Mouse (Mus musculus): ENCODE data around the gene Frmpd3.
"Not testable (repeated sequence)": the region's sequence is repeated elsewhere in the genome, so short reads cannot be mapped to it uniquely, and the experiment has no call there.

The Frmpd3 gene

DNA sequence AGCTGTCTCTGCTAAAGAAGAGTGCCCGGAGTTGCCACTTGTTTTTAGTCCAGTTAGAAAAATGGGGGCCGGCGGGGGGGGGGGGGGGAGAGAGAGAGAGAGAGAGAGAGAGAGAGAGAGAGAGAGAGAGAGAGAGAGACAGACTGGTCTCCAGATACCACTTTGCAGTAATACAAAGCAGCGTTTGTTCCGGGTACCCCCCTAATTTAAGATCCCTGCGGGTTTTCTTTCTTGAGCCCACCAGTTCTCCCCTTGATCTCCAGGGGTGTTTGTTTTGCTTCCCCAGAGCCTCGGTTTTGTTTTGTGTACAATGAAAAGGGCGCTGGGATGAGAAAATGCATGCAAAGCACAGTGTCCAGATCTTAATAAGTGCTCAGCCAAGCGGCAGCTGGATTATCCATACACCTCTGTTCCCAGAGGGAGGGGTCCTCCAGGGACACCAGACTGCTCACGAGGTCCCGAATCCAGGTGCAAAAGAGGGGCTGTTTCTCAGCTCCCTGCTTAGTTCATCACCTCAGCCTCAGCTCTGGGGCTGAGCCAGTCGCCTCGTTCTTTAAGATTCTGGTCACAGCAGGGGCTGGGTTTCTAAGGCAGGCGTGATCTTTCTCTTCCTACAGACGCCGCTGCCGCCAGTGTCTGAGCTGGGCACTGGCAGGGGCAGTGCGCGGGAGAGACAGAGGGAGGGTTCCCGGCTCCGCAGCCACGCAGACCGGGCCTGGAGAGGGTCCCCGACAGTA is at the start of gene Frmpd3:
Gene Frmpd3 (plus strand): TSS at position 608 of the 737 bp plus-strand sequence.
- no peak for DNase-seq (ENCODE audit: low read depth, low spot score)

DNA sequence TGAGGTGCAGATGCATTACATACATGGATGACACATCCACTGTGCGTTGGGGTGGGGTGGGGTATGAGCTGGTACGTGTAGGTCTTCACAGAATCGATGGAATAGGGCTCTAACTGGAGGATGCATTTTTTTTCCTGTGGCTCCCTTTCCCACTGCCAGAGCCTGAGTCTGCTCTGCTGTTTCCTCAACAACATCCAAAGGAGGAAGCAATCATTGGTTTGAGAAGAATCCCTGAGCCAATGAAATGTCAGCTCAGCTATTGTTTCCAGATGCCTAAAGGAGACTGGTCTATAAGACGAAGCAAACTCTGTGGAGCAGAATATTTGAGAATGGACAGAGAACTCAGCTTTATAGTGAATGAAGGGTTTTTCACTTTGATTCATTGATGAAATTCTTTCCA is 38.3 kb upstream of the Frmpd3 start:
- no peak for DNase-seq (ENCODE audit: low read depth, low spot score)

DNA sequence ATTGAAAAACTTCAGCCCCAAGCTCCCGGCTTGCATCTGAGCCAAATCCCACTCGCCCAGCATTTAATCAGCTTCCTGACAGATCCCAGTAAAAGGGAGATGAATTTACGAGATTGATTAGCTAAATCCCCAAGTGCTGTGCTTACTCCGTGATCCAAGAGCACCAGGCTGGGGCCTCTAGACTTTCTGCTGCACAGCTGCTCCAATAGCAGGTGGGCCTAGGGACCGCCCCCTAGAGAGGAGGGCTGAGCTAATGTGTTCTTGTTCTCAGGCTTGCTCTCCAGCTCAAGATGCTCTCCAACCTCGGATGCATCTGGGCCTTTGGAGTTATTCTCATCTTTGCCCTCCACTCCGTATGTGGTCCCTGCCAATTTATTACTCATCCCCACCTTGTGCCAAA is 36.4 kb upstream of the Frmpd3 start:
- DNase-seq (ENCODE audit: low read depth, low spot score), result no peak

DNA sequence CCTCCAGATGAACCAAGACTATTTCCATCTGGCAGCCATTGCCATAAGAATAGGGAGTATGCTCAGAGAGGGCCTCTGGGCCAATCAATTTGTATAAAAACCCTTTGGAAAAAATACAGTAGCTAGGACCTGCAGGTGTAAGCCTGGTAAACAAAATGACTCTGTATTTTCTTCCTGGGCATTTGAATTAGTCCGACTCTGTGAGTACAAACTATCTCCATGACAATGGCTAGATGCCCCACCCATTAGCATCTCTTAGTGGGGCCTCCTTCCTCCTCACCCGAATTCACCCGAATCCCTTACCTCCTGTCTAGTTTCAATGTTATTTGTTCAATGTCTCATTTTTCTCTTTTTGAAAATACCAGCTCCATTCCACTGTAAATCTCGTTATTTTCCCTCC is 24.1 kb upstream of the Frmpd3 start:
- DNase-seq (ENCODE audit: low read depth, low spot score), result no peak

DNA sequence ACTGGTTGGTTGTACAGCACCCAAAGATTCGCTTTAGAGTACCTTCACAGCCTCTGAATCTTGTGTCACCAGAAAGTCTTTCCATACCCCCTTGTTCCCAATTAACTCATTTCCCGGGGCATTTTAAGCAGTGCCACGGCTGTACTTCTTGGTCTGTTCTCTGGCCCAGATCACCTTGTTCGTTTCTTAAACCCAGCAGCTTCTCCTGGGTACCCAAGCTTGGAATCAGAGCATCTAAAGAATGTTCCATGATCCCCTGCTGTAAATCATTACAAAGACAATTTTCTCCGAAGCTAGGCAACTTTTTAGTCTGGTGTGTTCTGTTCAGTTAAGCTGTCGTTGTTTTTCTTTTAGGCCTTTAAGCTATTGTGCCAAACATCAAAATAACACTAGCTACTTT is 22.9 kb upstream of the Frmpd3 start:
- no peak for DNase-seq (ENCODE audit: low read depth, low spot score)

DNA sequence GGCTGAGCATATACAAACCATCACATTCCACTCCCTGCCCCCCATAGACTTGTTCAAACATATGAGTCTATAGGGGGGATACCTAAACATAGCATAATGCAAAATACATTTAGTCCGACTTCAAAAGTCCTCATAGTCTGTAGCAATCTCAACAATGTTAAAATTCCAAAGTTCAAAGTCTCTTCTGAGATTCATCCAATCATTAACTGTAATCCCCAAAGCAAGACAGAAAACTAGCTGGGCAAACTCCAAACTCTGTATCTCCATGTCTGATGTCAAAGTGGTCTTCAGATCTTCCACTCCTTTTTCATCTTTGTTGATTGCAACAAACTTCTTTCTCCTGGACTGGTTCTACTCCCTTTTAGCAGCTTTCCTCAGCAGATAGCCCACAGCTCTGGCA is 21.4 kb upstream of the Frmpd3 start:
- not testable (repeated sequence) for DNase-seq (ENCODE audit: low read depth, low spot score)

DNA sequence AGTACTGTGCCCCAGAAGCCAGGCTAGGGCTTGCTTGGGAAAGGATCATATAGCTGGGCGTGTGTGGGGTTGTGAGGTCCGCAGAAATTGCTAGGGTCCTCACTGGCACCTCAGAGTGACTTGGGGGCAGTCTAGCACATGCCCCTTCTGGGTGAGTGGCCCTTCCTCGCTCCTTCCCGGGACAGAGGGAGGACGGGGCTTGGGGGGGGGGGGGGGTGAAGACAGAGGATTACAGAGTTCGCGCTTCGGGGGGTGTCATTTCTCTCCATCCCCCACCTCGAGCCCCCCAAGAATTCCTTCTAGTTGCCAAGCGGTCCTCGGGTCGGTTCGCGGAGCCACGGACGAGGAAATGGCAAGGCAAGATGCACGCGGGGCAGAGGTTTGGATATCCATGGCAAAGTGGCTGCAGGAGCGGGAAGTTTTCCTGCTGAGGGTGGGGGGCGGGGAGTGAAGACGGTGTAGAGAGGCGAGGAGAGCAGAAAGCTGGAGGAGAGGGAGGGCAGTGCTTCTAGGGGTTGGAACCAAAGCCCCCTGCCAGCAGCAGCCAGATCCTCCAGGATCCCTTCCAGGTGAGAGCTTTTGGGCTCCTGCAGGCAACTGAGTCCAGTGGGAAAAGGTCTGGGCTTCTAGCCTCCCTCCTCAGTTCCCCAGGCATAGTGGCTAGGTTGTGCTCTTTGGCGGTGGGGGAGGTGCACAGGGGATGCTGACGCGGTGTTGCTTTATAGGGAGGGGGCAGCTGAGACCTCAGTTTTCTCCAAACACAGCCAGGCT is 515 bp downstream of the Frmpd3 start:
- no peak for DNase-seq (ENCODE audit: low read depth, low spot score)

DNA sequence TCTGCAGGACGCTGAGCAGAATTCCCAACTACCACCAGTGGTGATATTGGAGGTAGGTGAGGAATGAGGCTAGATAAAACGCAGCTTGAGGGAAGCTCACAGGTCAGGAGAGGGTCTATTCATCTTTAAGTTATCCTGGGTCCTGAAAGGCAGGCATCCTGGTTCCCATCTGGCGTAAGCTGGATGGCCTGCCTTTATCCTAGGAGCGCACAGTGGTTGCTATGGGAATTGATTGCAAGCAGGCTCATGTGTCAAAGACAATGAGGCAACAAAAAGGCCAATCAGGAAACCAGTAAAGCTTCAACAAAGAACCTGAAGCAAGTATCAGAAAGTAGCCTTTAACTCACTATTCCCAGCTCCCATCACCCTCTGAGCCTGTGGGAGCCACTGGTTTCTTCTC is 33.6 kb downstream of the Frmpd3 start:
- no peak for DNase-seq (ENCODE audit: low read depth, low spot score)

DNA sequence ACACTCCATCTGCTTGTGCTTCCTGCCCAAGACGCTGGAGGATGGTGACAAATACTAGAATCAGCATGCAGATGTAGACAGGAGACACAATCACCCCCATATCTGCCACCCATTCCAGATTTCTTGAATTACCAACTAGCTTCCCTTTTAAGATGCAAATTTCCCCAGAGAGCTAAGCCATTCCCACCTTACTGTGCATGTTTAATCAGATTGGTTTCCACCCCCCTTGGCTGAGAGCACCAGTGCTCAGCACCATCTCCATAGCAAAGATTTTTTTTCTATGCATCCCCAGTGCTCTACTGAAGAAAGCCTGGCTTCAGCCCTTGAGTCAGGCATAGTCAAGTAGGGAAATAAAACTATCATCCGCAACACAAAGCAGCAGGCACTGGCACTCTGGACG is 57.9 kb downstream of the Frmpd3 start:
- DNase-seq (ENCODE audit: low read depth, low spot score), result no peak

DNA sequence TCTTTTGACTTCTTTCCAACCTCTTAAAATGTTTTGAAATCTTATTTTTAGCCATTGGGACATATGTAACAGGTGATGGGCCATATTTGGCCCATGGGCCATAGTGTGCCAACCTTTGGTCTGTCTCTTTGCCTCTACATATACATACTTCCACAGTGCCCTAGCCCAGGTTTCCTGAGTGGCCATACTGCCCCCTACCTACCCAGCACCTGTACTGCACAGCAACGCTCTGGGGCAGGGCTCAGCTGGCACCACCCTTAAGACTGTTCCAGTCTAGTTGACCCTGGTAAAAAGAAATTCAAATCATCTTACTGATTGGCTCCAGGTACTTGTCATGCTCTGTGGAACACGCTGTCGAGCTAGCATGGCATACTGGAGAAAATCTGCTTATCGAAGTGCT is 60.8 kb downstream of the Frmpd3 start:
- DNase-seq (ENCODE audit: low read depth, low spot score), result no peak

DNA sequence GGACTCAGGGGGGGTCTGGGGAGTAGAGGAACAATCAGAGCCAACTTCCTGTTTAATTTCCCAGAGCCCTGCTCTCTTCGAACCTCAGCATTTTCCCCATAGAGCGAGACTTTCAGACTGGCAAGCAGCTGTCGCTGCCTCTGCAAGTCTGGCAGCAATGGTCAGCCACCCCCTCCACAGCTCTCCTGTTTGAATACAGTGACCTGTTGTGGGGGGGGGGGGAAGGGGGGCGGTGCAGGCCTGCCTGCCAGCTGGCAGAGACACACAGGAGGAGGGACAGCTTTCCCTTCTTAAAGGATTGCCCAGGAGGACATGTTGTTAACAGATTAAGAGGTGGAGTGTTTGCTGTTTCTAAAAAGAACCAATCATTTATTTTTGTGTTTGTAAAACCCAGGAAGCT is 64.0 kb downstream of the Frmpd3 start:
- no peak for DNase-seq (ENCODE audit: low read depth, low spot score)

DNA sequence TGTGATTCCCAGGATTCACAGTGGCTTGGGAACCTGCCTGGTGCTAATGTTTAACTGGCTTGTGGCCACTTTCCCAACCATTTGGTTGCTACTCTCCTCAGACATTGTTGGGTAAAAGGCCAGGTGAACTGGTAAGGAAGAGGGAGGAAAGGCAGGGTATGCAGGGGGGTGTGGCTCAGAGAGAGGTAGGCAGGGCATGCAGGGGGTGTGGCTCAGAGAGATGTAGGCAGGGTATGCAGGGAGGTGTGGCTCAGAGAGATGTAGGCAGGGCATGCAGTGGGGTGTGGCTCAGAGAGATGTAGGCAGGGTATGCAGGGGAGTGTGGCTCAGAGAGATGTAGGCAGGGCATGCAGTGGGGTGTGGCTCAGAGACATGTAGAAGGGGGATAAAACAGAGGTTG is 64.4 kb downstream of the Frmpd3 start:
- peak; percentile 14 for DNase-seq (ENCODE audit: low read depth, low spot score)

DNA sequence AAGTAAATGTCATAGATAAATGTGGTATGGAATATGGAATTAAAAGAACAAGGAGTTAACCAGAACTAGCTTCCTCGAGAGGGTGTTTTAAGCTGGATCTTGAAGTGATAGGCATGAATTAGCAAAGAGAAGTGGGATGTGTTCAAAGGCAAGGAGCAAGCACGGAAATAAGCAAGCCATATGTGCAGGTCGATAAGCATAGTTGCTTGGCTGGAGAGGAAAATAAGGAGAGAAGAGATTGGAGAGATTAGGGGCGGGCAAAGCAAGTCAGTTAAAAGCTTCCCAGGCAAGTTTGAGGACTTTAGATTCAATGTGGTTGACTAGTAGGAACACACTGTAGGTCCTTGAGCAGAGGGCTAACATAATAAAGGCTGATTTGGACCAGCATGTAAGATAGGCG is 65.5 kb downstream of the Frmpd3 start:
- DNase-seq (ENCODE audit: low read depth, low spot score), result no peak

DNA sequence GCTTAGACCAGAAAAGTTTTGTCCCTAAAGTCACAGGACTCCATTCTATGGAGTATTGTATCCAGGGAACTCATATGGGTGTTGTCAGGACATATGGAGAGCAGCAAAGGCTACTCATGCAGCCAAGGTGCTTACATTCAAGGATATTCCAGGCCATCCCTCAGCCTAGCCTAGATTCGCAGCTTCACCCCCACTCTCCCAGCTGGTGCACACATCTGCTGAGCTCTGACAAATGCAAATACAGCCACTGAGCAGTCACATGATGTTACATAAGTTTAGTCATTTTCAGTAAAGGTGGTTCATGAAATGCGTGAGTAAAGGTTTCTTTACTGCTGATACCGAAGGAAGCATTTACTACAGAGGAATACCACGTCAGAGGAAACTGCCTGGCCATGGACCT is 76.4 kb downstream of the Frmpd3 start:
- DNase-seq (ENCODE audit: low read depth, low spot score), result no peak

DNA sequence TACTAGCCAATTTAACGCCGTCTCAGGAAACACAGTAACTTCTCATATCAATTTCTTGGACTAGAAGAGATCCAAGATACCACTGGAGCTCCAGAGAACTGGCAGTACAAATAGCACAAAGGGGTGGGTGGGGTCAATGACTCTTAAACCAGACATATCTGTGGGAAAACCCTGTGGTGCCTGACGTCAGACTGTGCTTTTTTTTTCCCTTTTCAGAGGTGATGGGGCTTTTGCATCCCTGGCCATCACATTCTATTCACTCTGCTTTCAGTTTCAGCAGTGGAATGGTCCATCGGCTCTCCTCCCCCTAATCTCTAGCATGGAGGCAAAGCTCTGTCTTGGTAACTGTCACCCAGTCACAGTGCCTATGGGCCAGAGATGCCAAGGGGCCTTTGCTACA is 85.1 kb downstream of the Frmpd3 start:
- no peak for DNase-seq (ENCODE audit: low read depth, low spot score)

DNA sequence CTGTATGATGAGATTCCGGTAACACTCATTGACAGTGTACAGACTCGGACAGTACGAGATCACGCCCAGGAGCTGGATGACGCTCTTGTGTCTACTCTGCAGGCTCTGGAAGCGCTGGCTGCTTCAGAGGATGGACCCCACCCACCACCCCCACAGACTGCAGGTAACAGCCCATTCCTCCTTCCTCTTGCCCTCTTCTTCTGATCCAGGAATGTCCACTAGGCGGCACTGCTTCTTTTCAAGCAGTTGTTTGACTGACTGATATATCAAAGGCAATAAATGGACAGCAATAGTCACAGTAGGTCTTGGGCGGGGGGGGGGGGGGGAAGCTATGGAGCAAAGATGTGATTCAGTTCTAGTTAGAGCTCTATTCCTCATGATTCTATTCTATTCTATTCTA is 86.2 kb downstream of the Frmpd3 start:
- no peak for DNase-seq (ENCODE audit: low read depth, low spot score)

DNA sequence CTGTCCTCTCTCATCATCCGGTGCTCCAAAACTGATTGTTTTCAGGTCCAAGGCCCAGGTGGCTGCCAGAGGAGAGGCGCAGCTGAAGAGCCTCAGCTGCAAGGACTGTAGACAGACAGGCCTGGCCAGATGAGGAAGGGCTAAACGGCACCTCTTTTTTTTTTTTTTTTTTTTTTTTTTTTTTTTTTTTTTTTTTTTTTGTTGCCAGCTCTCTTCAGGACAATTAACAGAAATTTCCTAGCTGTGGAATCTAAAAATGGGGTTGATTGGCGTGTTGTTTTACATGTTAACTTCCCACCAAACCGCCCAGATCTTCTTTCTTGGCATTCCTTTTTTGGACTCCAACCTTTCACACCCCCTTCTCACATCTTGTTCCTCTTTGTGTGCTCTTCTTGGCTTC is 87.9 kb downstream of the Frmpd3 start:
- no peak for DNase-seq (ENCODE audit: low read depth, low spot score)

DNA sequence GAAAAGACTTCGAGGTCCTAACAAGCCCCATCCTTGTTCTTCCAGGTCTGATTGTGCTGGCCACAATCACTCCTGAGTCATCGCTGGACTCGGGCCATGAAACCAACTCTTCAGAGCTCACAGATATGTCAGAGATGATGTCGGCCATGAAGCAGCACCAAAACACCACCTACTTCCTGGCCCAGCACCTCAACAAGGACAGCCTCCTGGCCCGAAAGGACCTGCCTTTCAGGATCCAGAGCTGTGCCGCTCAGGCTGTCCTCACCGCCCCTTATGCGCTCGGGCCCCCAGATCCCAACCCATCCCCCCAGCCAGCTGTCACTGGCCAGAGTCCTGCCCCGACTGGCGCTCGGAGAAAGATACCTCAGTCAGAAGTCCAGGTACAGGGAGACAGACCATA is 88.4 kb downstream of the Frmpd3 start:
- DNase-seq (ENCODE audit: low read depth, low spot score), result no peak

DNA sequence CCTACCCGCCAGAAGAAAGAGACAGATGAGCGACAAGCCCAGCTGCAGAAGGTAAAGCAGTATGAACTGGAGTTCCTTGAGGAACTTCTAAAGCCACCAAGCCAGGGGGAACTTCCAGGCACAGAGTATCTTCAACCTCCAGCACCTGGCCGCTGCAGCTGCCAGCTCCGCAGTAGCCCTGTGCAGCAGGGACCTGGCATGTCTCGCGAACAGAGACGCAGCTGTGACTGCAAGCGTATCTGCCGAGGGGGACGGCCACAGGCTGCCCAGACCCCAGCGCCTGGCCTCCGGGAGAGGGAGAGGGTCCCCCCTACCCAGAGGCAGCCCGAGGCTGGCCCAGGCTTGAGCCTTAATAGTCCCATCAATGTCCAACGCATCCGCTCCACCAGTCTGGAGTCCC is 89.9 kb downstream of the Frmpd3 start:
- DNase-seq (ENCODE audit: low read depth, low spot score), result no peak

DNA sequence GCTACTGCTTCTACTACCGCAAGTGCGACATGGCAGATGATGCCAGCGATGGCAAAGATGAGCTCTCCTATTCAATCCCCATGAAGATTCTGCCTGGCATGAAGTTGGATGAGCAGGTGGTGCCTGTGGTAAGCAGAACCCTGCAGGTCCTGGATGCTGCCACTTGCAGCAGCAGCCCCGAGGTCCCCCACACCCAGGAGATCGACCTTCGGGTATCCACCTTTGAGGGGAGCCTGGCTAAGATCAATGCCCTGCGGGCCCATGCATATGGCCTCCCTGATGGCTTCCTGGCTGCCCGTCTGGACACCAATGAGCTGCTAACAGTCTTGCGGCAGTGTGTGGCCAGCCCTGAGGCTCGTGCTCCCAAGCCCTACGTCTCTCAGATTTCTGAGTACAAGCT is 90.7 kb downstream of the Frmpd3 start:
- DNase-seq (ENCODE audit: low read depth, low spot score), result no peak

DNA sequence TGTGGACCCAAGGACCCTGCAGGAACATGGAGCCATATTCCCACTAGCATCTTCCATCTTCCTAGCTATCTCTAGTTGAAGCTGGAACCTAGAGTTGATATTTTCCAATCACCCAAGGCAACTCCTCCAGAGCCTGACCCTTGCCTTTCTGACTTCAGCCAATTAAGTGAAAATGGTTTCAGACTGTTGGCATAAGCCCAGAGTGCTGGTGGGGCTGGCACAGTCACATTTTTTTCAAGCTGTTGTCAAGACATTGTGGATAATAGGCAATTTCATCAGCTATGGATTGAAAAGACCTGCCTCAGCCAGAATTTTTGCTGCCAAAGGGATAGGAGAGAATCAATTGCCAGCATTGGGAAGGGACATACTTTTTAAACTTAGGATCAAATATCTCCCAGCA is 95.8 kb downstream of the Frmpd3 start:
- DNase-seq (ENCODE audit: low read depth, low spot score), result no peak

DNA sequence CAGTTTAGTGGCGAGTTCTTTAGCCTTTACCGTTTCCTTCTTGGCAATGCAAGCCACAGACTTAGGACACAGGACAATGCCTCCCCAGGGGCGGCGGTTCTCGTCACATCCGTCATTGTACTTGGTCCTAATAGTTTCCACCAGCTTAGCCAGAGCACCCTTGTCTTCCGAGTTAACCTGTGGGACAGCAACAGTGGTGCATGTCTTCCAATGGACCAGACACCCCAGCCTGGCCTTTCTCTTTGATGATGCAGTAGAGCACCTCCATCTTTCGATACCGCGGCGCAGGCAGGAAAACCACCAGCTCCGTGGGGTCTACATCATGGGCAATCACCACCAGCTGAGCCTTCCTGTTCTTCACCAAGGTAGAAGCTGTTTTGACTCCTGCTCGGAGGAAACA is 103.5 kb downstream of the Frmpd3 start:
- no peak for DNase-seq (ENCODE audit: low read depth, low spot score)

DNA sequence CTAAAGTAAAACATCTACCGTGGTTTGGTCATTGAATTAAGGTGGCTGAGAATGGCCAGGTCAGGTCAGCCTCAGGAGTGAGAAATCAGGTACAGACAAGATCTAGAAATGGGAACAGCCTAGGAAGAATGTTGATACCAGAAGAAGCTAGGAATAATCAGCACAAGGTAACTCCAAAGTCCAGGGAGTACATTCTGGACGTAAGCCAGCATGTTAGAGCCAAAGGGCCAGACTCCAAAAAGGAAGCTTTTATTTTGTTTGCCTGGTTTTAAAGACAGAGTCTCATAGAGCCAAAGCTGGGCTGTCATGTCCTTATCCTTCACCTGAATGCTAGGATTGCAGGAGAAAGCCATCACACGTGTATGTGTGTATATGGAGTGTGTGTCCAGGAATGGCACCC is 108.0 kb downstream of the Frmpd3 start:
- no peak for DNase-seq (ENCODE audit: low read depth, low spot score)

Data from WW6 (cell line).